8 mouse cellular contexts compared by ENCODE assay signal in the genomic region with DNA sequence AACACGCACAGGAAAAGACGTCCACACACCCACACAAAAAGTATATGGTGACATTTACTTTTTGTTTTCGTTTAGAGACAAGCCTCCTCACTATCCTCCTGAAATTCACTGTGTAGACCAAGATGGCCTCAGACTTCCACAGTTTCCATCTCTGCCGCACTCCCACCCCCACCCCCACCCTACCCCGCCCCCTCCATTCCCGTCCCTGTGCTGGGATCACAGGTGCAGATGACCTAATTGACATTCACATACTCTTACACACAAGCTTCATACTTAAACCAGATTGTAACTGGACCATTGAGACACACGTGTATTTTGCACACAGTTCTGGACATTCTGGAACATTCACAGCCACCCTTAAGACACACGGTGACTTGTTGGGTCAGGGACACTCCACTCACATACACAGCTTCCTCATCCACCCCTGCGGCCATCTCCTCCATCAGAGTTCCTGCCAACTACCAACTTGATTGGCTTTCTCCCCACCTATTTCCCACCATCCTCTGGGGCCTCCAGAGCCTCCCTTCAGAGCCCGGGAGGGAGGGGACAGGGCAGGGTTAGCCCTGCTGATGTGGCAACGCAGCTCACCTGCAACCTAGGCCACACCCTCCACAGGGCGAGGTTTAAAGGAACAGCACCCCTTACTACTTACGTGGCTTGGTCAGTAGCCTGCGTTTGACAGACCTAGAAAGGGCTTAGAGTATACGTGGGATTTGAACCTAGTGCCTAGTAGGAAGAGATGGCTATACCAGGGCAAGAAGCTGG. TPM values are rescaled to one million over a fixed set of nuclear protein-coding genes. Genes with fewer than 3 reads are reported as not detected.
A peak's percentile ranks its signal among the peaks of the same experiment; 100 is the strongest.
DNase-seq lines count a peak whose midpoint lies in the region; ATAC-seq lines count a peak whose summit lies in the region.

No protein-coding gene starts in this region.

- DNase-seq in liver: peak; percentile 41
- no peak for DNase-seq in liver, embryonic 11.5 days (ENCODE audit: low spot score)
- peak; percentile 91 for DNase-seq in embryonic facial prominence, embryonic 14.5 days (ENCODE audit: low spot score)
- DNase-seq in kidney, postnatal 4 days: peak; percentile 55 to 79
- DNase-seq in right cerebral cortex, postnatal 10 days (ENCODE audit: low spot score in 2 of 2): no peak
- no peak for DNase-seq in right cerebral cortex, postnatal 4 days

- WGBS in liver, embryonic 11.5 days: 31% methylated on average over 15 of the region's 15 CpGs
- 16% methylated on average over 15 of the region's 15 CpGs for WGBS in embryonic facial prominence, embryonic 14.5 days
- 20% methylated on average over 15 of the region's 15 CpGs for WGBS in stomach, embryonic 15.5 days
- 22% methylated on average over 15 of the region's 15 CpGs for WGBS in hindbrain, embryonic 13.5 days

- H3K4me1 ChIP-seq in liver, embryonic 11.5 days (replicated peaks; ENCODE audit: control insufficient read depth, insufficient read depth, low read length): peaks cover 6% of the 10 kb centered on the region; the same call in 1 of the 2 replicates
- H3K4me1 ChIP-seq in embryonic facial prominence, embryonic 14.5 days (ENCODE audit: control insufficient read depth, insufficient read depth, low read length): peaks cover 6% of the 10 kb centered on the region; the same call in 1 of the 2 replicates
- no peaks in the 10 kb centered on the region; the same call in 1 of the 2 replicates for H3K4me1 ChIP-seq in stomach, embryonic 15.5 days
- H3K4me1 ChIP-seq in hindbrain, embryonic 13.5 days (replicated peaks): peaks cover 4% of the 10 kb centered on the region; the same call in 1 of the 2 replicates

- no peaks in the 10 kb centered on the region for H3K36me3 ChIP-seq in liver, embryonic 11.5 days (ENCODE audit: control insufficient read depth, insufficient read depth, low read length)
- no peaks in the 10 kb centered on the region for H3K36me3 ChIP-seq in embryonic facial prominence, embryonic 14.5 days (ENCODE audit: control insufficient read depth, insufficient read depth, low read length)
- no peaks in the 10 kb centered on the region for H3K36me3 ChIP-seq in stomach, embryonic 15.5 days
- H3K36me3 ChIP-seq in hindbrain, embryonic 13.5 days: no peaks in the 10 kb centered on the region

- H3K27ac ChIP-seq in liver, embryonic 11.5 days (ENCODE audit: low read depth, low read length): no peak overlapping the region
- H3K27ac ChIP-seq in embryonic facial prominence, embryonic 14.5 days (replicated peaks; ENCODE audit: low read depth, low read length): no peak overlapping the region
- peak overlapping the region; percentile 80 for H3K27ac ChIP-seq in stomach, embryonic 15.5 days
- H3K27ac ChIP-seq in hindbrain, embryonic 13.5 days: no peak overlapping the region

- ATAC-seq in liver, embryonic 11.5 days (replicated peaks; ENCODE audit: low FRiP score): no peak
- ATAC-seq in embryonic facial prominence, embryonic 14.5 days (ENCODE audit: low read depth): peak; percentile 92
- ATAC-seq in stomach, embryonic 15.5 days (ENCODE audit: insufficient read depth, low FRiP score, low read depth): peak; percentile 95
- ATAC-seq in hindbrain, embryonic 13.5 days (ENCODE audit: low FRiP score): no peak

- H3K27me3 ChIP-seq in liver, embryonic 11.5 days (replicated peaks; ENCODE audit: control insufficient read depth, insufficient read depth, low read length): peaks cover 2% of the 10 kb centered on the region
- no peaks in the 10 kb centered on the region for H3K27me3 ChIP-seq in embryonic facial prominence, embryonic 14.5 days (replicated peaks; ENCODE audit: control insufficient read depth, insufficient read depth, low read length)
- H3K27me3 ChIP-seq in stomach, embryonic 15.5 days (replicated peaks): no peaks in the 10 kb centered on the region
- H3K27me3 ChIP-seq in hindbrain, embryonic 13.5 days: no peaks in the 10 kb centered on the region

- no peaks in the 10 kb centered on the region for H3K9me3 ChIP-seq in liver, embryonic 11.5 days (ENCODE audit: control insufficient read depth, low read length)
- H3K9me3 ChIP-seq in embryonic facial prominence, embryonic 14.5 days (ENCODE audit: control insufficient read depth, low read length): no peaks in the 10 kb centered on the region
- H3K9me3 ChIP-seq in stomach, embryonic 15.5 days: no peaks in the 10 kb centered on the region
- no peaks in the 10 kb centered on the region for H3K9me3 ChIP-seq in hindbrain, embryonic 13.5 days

- H3K4me3 ChIP-seq in liver, embryonic 11.5 days (ENCODE audit: low read depth, low read length): no peak overlapping the region
- no peak overlapping the region for H3K4me3 ChIP-seq in embryonic facial prominence, embryonic 14.5 days (ENCODE audit: low read depth, low read length)
- H3K4me3 ChIP-seq in stomach, embryonic 15.5 days (replicated peaks): peak overlapping the region; percentile 18
- no peak overlapping the region for H3K4me3 ChIP-seq in hindbrain, embryonic 13.5 days

- no peak overlapping the region for H3K9ac ChIP-seq in liver, embryonic 11.5 days (ENCODE audit: low read depth, low read length)
- no peak overlapping the region for H3K9ac ChIP-seq in embryonic facial prominence, embryonic 14.5 days (ENCODE audit: low read depth, low read length)
- H3K9ac ChIP-seq in stomach, embryonic 15.5 days: no peak overlapping the region
- no peak overlapping the region for H3K9ac ChIP-seq in hindbrain, embryonic 13.5 days

- H3K4me2 ChIP-seq in liver, embryonic 11.5 days: no peak overlapping the region
- peak overlapping the region; percentile 23 for H3K4me2 ChIP-seq in embryonic facial prominence, embryonic 14.5 days (ENCODE audit: low read depth, low read length)
- peak overlapping the region; percentile 44 for H3K4me2 ChIP-seq in stomach, embryonic 15.5 days
- no peak overlapping the region for H3K4me2 ChIP-seq in hindbrain, embryonic 13.5 days

RNA-seq across cellular contexts. Expression of a gene that starts 11.0 kb away (rescaled TPM):
- 1.2 and 1.6 TPM in 2 replicates for polyA plus RNA-seq in liver, embryonic 11.5 days (2014; fragmentation: Nextera tagmentation; extraction: Ambion mirVana)
- 6.1 and 6.2 TPM in 2 replicates for polyA plus RNA-seq in embryonic facial prominence, embryonic 14.5 days (2014; fragmentation: Nextera tagmentation; extraction: Ambion mirVana)
- 11.8 and 12.6 TPM in 2 replicates for polyA plus RNA-seq in stomach, embryonic 15.5 days (2015; fragmentation: Nextera tagmentation; extraction: Ambion mirVana)
- 5.3 and 5.4 TPM in 2 replicates for polyA plus RNA-seq in hindbrain, embryonic 13.5 days (2015; fragmentation: Nextera tagmentation; extraction: Ambion mirVana)

RNA-seq across cellular contexts. Expression of a gene that starts 15.2 kb away (rescaled TPM):
- 0.36 and 0.40 TPM in 2 replicates for polyA plus RNA-seq in liver, embryonic 11.5 days (2014; fragmentation: Nextera tagmentation; extraction: Ambion mirVana)
- polyA plus RNA-seq in embryonic facial prominence, embryonic 14.5 days (2014; fragmentation: Nextera tagmentation; extraction: Ambion mirVana): 7.9 and 11.7 TPM in 2 replicates
- 2.0 and 2.1 TPM in 2 replicates for polyA plus RNA-seq in stomach, embryonic 15.5 days (2015; fragmentation: Nextera tagmentation; extraction: Ambion mirVana)
- 1.1 and 1.4 TPM in 2 replicates for polyA plus RNA-seq in hindbrain, embryonic 13.5 days (2015; fragmentation: Nextera tagmentation; extraction: Ambion mirVana)

Comparison
In these comparisons a context has a peak if more than half of its experiments do, and no peak if none do; other contexts are left out.
1. DNase-seq: peak in liver (single experiment), embryonic facial prominence, embryonic 14.5 days (single experiment) and kidney, postnatal 4 days (2 of 2); none in liver, embryonic 11.5 days (single experiment), right cerebral cortex, postnatal 10 days (0 of 2) and right cerebral cortex, postnatal 4 days (single experiment).
2. ATAC-seq: peak in embryonic facial prominence, embryonic 14.5 days (single experiment) and stomach, embryonic 15.5 days (single experiment); none in liver, embryonic 11.5 days (single experiment) and hindbrain, embryonic 13.5 days (single experiment).
3. H3K4me2 ChIP-seq: peak in embryonic facial prominence, embryonic 14.5 days (single experiment) and stomach, embryonic 15.5 days (single experiment); none in liver, embryonic 11.5 days (single experiment) and hindbrain, embryonic 13.5 days (single experiment).